Mouse (Mus musculus): ENCODE measurements around the gene Gm11007. TPM values are rescaled to one million over a fixed set of nuclear protein-coding genes. Genes with fewer than 3 reads are reported as not detected.

The Gm11007 gene
- not detected in 2 replicates for polyA plus RNA-seq (2012; rRNA removed; ENCODE audit: low replicate concordance)

DNA sequence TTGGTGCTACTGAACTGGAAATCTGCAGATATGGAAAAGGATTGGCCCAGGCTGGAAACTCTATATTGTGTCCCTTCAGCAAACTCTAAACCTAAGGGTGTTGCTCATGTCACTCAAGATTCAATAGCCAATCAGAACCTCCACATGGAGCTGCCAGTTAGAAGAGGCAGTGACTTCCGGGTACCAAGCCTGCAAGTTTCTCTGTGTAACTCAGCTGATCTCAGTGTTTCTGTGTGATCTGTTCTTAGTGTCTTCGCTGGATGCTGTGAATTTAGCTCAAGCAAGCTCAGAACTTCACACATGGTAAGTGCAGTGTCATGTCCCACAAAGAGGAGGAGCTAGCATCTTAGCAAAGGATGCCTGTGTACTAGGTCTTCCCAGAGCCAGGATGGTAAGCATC, at the start of gene Gm11007:
Gene Gm11007 (plus strand): TSS at position 301 of the 400 bp plus-strand sequence.

Other genes starting within 250 kb of the Gm11007 start
- gene Gm4724, start 208.2 kb upstream of the Gm11007 start, polyA plus RNA-seq (2012; rRNA removed; ENCODE audit: low replicate concordance) = 0.32 and 0.38 TPM in 2 replicates
- gene Zfp965, start 174.0 kb upstream of the Gm11007 start, polyA plus RNA-seq (2012; rRNA removed; ENCODE audit: low replicate concordance) = not detected in 2 replicates
- 0.91 TPM in 1 of 2 replicates, not detected in the other for gene Zfp969, start 59.7 kb downstream of the Gm11007 start, polyA plus RNA-seq (2012; rRNA removed; ENCODE audit: low replicate concordance)
- not detected in 2 replicates for gene Gm2007, start 97.6 kb downstream of the Gm11007 start, polyA plus RNA-seq (2012; rRNA removed; ENCODE audit: low replicate concordance)
- not detected in 2 replicates for gene Gm14288, start 157.1 kb downstream of the Gm11007 start, polyA plus RNA-seq (2012; rRNA removed; ENCODE audit: low replicate concordance)
- 0.37 TPM in 1 of 2 replicates, not detected in the other for gene Gm6710, start 225.2 kb downstream of the Gm11007 start, polyA plus RNA-seq (2012; rRNA removed; ENCODE audit: low replicate concordance)